Mouse (Mus musculus) intestine, embryonic 14.5 days (tissue): Measurements from ENCODE around the gene Kalrn. TPM values are rescaled to one million over a fixed set of nuclear protein-coding genes. Genes with fewer than 3 reads are reported as not detected.

ENCODE experiments used
- ATAC-seq: fragments of 200-750 bp; cut with Nextera tagmentation; replicated peaks from 2 replicates; pipeline ENCODE4 v1.8.0; 2017; ENCODE audit warnings: low read depth, moderate number of reproducible peaks, moderate TSS enrichment, moderate library complexity; ENCODE audit not compliant: low FRiP score, low TSS enrichment
- DNase-seq: peaks from one replicate; pipeline ENCODE4 v3.0.0-alpha.2; 2018; ENCODE audit warnings: low spot score
- H3K27ac ChIP-seq: fragments of 300-500 bp; sonication (generic); 2 replicates; pipeline ENCODE4 v1.5.1; 2014; ENCODE audit warnings: low read depth, mild to moderate bottlenecking, control low read depth
- H3K27me3 ChIP-seq: fragments of 300-500 bp; sonication (generic); replicated peaks from 2 replicates; pipeline ENCODE4 v1.6.1; 2014; ENCODE audit warnings: low read length, control low read depth; ENCODE audit not compliant: control insufficient read depth, insufficient read depth
- H3K36me3 ChIP-seq: fragments of 300-500 bp; sonication (generic); 2 replicates; pipeline ENCODE4 v1.6.1; 2014; ENCODE audit warnings: low read length, control low read depth; ENCODE audit not compliant: control insufficient read depth, insufficient read depth
- H3K4me1 ChIP-seq: fragments of 300-500 bp; sonication (generic); replicated peaks from 2 replicates; pipeline ENCODE4 v1.6.1; 2014; ENCODE audit warnings: low read length, control low read depth, mixed read lengths; ENCODE audit not compliant: control insufficient read depth, insufficient read depth
- H3K4me2 ChIP-seq: fragments of 300-500 bp; sonication (generic); 2 replicates; pipeline ENCODE4 v1.6.1; 2014; ENCODE audit warnings: low read length
- H3K4me3 ChIP-seq: fragments of 300-500 bp; sonication (generic); 2 replicates; pipeline ENCODE4 v1.5.1; 2014; ENCODE audit warnings: low read depth, low read length, control low read depth, mixed read lengths
- H3K9ac ChIP-seq: fragments of 300-500 bp; sonication (generic); 2 replicates; pipeline ENCODE4 v1.6.1; 2014; ENCODE audit warnings: mild to moderate bottlenecking, low read length
- H3K9me3 ChIP-seq: fragments of 300-500 bp; sonication (generic); 2 replicates; pipeline ENCODE4 v1.6.1; 2016; ENCODE audit warnings: low read length, control low read depth; ENCODE audit not compliant: control insufficient read depth
- WGBS: fragments of 180-500 bp; shearing (Covaris S2); extraction: QIAGEN DNeasy Blood & Tissue Kit; methylation state at CpG from one replicate; pipeline ENCODE4 v1.1.7; 2014; 5-methylcytosine and 5-hydroxymethylcytosine counted together
- polyA plus RNA-seq: library from polyadenylated mRNA; unstranded; fragments of >200 nt; fragmentation: Nextera tagmentation; extraction: Ambion mirVana; gene quantifications from 2 replicates; pipeline ENCODE4 v1.2.1, GENCODE M21; 2014

Gene Kalrn
- polyA plus RNA-seq, 1 experiment from 2014 or later = 20.1 TPM

DNA sequence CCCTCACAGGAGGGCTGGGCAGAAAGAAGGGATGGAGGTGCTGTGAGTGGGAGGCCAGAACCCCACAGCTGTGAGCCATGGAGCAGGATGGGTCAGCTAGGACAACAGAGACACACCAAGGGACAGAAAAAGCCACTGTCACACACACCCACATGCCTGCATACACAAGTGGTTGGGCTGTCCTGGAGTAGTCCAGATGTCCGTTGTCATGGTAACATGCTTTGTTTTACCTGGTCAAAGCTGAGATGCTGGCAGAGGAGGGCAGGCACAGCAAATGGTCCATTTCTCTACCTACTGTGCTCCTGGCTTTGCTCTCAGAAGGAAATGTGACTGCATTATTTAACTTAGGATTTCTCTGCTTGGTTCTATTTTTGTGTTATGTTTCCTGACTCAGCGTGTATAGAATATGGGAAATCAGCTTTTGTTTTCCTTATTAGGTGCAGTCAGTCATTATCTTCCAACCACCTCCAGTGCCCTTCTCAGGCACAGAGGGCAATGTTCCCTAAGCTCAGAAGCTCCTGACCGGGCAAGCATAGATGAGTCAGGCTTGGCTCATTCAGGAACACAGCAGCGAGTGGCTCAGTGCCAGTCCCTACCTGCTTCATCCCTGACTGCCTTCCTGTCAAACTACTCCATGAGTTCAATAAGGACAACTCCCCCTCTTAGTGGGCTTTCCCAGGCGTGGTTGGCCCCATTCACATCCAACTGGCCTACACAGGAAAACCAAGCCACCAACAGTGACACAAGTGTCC, 183.6 kb downstream of the Kalrn start:
- Histone ChIP-seq H3K9ac (no peak overlapping the region), H3K4me2 (no peak overlapping the region), H3K4me1 (no peaks in the 10 kb centered on the region), H3K27me3 (no peaks in the 10 kb centered on the region), H3K9me3 (no peaks in the 10 kb centered on the region), H3K36me3 (peaks cover 7% of the 10 kb centered on the region; the same call in 1 of the 2 replicates), H3K4me3 (no peak overlapping the region), H3K27ac (no peak overlapping the region)
- no peak for ATAC-seq
- WGBS = 76% methylated on average over 5 of the region's 5 CpGs
- no peak for DNase-seq

DNA sequence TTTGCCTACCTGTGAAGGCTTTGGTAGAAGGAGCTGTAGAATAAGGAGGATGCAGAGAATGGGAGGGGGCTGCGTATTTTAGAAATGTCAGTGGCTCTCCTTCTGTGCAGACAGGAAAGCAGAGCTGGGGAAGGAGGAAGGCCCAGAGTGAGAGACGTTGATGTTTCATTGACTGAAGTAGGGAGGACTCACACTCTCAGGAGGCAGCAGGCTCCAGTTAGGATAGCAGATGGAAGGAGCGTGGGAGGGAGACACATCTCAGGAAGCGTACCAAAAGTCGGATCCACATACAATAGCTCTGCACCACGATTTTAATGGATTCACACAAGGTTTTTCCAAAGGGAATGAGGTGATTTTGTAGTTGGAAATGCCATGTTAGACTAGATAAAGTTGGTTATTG, 184.5 kb downstream of the Kalrn start:
- Histone ChIP-seq H3K36me3 (peaks cover 9% of the 10 kb centered on the region; the same call in 1 of the 2 replicates), H3K27me3 (no peaks in the 10 kb centered on the region), H3K27ac (no peak overlapping the region), H3K9ac (no peak overlapping the region), H3K4me3 (no peak overlapping the region), H3K4me2 (no peak overlapping the region), H3K4me1 (no peaks in the 10 kb centered on the region), H3K9me3 (no peaks in the 10 kb centered on the region)
- no peak for ATAC-seq
- no peak for DNase-seq
- WGBS = 84% methylated on average over 6 of the region's 6 CpGs

DNA sequence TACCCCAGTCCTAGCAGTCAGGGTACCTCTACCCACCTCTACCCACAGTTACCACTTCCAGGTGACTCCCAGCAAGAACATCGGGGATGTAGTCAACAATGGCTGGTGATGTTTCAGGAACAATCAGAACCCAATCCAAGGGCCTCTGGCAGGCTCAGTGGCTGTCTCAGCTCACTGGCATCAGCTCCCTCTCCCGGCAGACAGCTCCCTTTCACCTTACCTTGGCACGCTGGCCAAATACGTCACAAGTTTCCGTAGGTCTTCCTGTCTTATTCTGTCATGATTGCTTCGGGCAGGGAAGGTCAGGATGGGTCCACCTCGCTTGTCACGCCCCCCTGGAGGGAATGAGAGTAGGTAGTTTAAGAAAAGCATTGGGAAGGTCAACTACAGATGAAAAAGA, 188.3 kb downstream of the Kalrn start:
- no peak for ATAC-seq
- Histone ChIP-seq H3K4me3 (no peak overlapping the region), H3K27me3 (no peaks in the 10 kb centered on the region), H3K4me1 (peaks cover 6% of the 10 kb centered on the region; the same call in 1 of the 2 replicates), H3K4me2 (no peak overlapping the region), H3K36me3 (peaks cover 9% of the 10 kb centered on the region; the same call in 1 of the 2 replicates), H3K27ac (no peak overlapping the region), H3K9me3 (no peaks in the 10 kb centered on the region), H3K9ac (no peak overlapping the region)
- no peak for DNase-seq
- 93% methylated on average over 8 of the region's 8 CpGs for WGBS

DNA sequence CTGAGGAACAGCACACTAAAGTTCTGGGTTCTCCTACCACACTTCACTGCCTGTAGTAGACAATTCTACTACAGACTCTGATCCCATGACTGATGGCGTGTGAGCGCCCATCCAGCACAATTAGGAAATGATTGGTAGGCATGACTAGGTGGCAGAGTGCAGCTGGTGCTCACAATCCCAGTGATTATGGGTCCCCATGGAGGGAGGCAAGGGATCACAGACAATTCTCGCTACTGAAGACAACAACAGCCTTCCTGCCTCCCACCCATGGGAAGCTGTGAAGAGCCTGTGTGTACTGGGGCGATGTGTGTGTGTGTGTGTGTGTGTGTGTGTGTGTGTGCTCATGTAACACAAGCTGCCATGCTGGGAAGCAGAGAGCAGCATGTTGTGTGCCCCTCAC, 190.3 kb downstream of the Kalrn start:
- WGBS = 77% methylated on average over 4 of the region's 4 CpGs
- peaks cover 6% of the 10 kb centered on the region; the same call in 1 of the 2 replicates for H3K4me1 ChIP-seq

DNA sequence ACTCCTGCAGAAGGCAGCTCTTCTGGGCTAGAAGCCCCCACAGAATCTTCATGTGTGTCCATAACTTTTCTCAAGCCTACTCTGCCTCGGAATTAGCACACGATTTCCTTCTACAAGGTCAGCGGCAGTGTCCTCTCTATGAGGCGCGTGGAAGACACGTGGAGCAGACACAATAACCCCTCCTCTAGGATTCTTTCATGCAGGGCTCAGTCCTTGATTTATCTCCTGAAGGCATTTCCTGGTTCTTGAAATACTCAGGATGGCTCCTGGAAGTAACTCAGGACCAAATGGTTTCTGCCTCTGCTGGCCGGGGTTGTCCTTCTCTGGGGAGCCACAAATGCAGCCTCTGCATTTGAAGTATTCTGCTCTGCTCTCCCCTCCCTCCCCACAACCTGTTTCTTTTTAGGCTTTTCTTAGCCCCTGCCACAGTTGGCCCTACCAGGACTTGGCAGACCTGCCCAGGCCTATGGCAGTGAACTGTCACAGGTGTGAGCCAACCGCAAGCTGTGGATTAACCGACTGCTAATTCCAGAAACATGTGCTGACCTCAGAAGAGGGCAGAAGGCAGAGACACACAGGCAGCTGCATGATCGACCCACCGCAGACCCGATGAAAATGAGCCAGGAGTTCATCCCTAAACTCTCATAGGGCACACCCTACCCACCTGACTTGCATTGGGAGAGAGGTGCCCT, 197.0 kb downstream of the Kalrn start:
- Histone ChIP-seq H3K27ac (no peak overlapping the region), H3K27me3 (no peaks in the 10 kb centered on the region), H3K4me3 (no peak overlapping the region), H3K4me1 (peaks cover 14% of the 10 kb centered on the region), H3K4me2 (no peak overlapping the region), H3K9me3 (no peaks in the 10 kb centered on the region), H3K9ac (no peak overlapping the region), H3K36me3 (no peaks in the 10 kb centered on the region)
- 54% methylated on average over 12 of the region's 12 CpGs for WGBS
- DNase-seq = no peak
- no peak for ATAC-seq

More for the DNA sequence above, 190.3 kb downstream of the Kalrn start:
- H3K4me2 ChIP-seq = no peak overlapping the region
- ATAC-seq (no peak), DNase-seq (no peak)
- H3K9ac ChIP-seq = no peak overlapping the region
- H3K36me3 ChIP-seq = peaks cover 9% of the 10 kb centered on the region; the same call in 1 of the 2 replicates
- H3K4me3 ChIP-seq = no peak overlapping the region
- H3K27ac ChIP-seq = no peak overlapping the region
- no peaks in the 10 kb centered on the region for H3K27me3 ChIP-seq
- no peaks in the 10 kb centered on the region for H3K9me3 ChIP-seq

DNA sequence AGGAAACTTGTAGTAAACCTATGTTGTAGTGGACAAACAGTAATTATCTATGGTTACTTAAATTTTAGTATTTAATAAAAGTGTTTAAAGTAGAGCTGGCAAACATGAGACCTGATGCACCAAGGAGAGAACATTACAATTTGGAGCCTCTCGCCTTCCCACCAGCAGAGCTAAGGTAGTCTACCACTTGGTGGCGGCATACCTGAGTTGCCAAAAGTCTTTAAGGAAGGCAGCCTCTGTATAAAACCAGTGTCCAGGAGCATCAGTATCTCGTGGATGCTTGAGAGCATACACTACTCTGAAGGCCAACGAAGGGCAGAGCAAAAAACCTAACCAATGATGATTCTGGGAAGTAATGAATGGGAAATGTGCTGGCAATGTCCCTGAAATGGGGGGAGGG, 199.8 kb downstream of the Kalrn start:
- Histone ChIP-seq H3K36me3 (no peaks in the 10 kb centered on the region), H3K9me3 (no peaks in the 10 kb centered on the region), H3K4me2 (no peak overlapping the region), H3K9ac (no peak overlapping the region), H3K4me3 (no peak overlapping the region), H3K4me1 (peaks cover 8% of the 10 kb centered on the region; the same call in 1 of the 2 replicates), H3K27ac (no peak overlapping the region), H3K27me3 (no peaks in the 10 kb centered on the region)
- DNase-seq (no peak), ATAC-seq (no peak)
- 68% methylated on average over 4 of the region's 4 CpGs for WGBS

DNA sequence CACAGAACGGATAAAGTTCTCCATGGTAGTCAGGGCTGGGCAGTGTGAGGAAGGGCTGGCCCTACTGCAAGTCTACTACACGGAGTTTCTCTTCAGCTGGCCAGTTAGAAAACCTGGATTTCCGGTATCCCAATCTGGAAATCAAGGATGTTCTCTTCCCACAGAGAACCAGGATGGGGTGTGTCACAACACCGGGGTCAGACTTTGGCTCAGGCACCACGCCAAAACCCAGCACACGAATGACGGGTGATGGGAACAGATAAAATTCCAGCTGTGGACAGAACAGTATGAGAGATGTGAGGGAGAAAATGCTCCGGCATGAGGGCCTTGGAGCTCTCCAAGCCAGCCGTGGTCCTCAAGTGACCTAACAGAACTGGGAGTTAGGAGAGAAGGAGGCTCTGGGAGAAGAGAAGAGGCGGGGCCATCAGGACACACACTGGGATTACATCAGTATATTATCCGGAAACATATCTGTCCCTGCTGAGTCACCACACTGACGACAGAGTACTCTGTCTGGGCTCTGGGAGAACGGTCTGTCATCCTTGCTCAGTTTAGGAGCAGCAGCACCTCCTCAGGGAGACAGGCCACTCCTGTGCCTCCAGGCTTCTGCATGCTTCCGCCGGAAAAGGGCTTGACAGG, 201.1 kb downstream of the Kalrn start:
- Histone ChIP-seq H3K4me2 (no peak overlapping the region), H3K9ac (no peak overlapping the region), H3K9me3 (no peaks in the 10 kb centered on the region), H3K27ac (no peak overlapping the region), H3K36me3 (no peaks in the 10 kb centered on the region), H3K4me1 (peaks cover 8% of the 10 kb centered on the region; the same call in 1 of the 2 replicates), H3K27me3 (no peaks in the 10 kb centered on the region), H3K4me3 (no peak overlapping the region)
- no peak for DNase-seq
- 68% methylated on average over 15 of the region's 15 CpGs for WGBS
- ATAC-seq = no peak

DNA sequence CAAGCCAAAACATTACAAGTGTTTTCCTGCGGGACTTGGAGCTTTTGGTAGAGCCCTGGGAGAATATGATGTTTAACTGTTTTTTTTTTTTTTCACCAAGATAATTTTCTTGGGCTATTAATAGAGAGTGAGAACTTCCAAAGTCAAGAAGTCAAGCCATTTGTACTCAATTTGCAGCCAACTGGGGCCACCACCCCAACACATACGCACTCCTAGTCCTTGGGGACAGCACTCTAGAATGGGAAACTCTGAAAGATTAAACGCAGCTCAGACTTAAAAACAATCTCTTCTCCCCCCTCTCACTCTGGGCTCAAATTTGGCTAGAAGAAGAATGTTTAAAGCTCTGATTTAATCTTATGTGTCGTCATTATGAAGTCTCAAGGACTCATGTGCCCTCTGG, 214.1 kb downstream of the Kalrn start:
- H3K36me3 ChIP-seq = no peaks in the 10 kb centered on the region; the same call in 1 of the 2 replicates
- DNase-seq = no peak
- no peaks in the 10 kb centered on the region for H3K4me1 ChIP-seq
- no peak overlapping the region for H3K9ac ChIP-seq
- WGBS = 79% methylated on average over 4 of the region's 4 CpGs
- H3K4me3 ChIP-seq = no peak overlapping the region
- no peak for ATAC-seq
- no peaks in the 10 kb centered on the region for H3K27me3 ChIP-seq
- no peak overlapping the region for H3K27ac ChIP-seq
- H3K4me2 ChIP-seq = no peak overlapping the region
- H3K9me3 ChIP-seq = no peaks in the 10 kb centered on the region
